Mouse (Mus musculus) forebrain, embryonic 16.5 days (tissue): ENCODE results near the gene Sorbs1. TPM values are rescaled to one million over a fixed set of nuclear protein-coding genes. Genes with fewer than 3 reads are reported as not detected.

ENCODE experiments used
- ATAC-seq: fragments of 200-750 bp; cut with Nextera tagmentation; 2 replicates; pipeline ENCODE4 v1.8.0; 2017; ENCODE audit warnings: mild to moderate bottlenecking, moderate library complexity
- H3K27ac ChIP-seq: fragments of 300-500 bp; sonication (generic); 2 replicates; pipeline ENCODE4 v1.5.1; 2014; ENCODE audit warnings: low read length, control low read depth
- H3K27me3 ChIP-seq: fragments of 300-500 bp; sonication (generic); replicated peaks from 2 replicates; pipeline ENCODE4 v1.6.1; 2014; ENCODE audit warnings: low read length; ENCODE audit not compliant: control insufficient read depth, insufficient read depth
- H3K36me3 ChIP-seq: fragments of 300-500 bp; sonication (generic); 2 replicates; pipeline ENCODE4 v1.6.1; 2014; ENCODE audit not compliant: control insufficient read depth, insufficient read depth
- H3K4me1 ChIP-seq: fragments of 300-500 bp; sonication (generic); replicated peaks from 2 replicates; pipeline ENCODE4 v1.6.1; 2014; ENCODE audit warnings: low read length; ENCODE audit not compliant: control insufficient read depth, insufficient read depth
- H3K4me2 ChIP-seq: fragments of 300-500 bp; sonication (generic); 2 replicates; pipeline ENCODE4 v1.6.1; 2014; ENCODE audit warnings: mild to moderate bottlenecking, low read length, control low read depth
- H3K4me3 ChIP-seq: fragments of 300-500 bp; sonication (generic); replicated peaks from 2 replicates; pipeline ENCODE4 v1.5.1; 2014; ENCODE audit warnings: mild to moderate bottlenecking, low read length, control low read depth
- H3K9ac ChIP-seq: fragments of 300-500 bp; sonication (generic); replicated peaks from 2 replicates; pipeline ENCODE4 v1.6.1; 2014; ENCODE audit warnings: low read depth, low read length, control low read depth
- H3K9me3 ChIP-seq: fragments of 300-500 bp; sonication (generic); 2 replicates; pipeline ENCODE4 v1.6.1; 2016; ENCODE audit warnings: low read length; ENCODE audit not compliant: control insufficient read depth
- WGBS: fragments of 180-500 bp; shearing (Covaris S2); extraction: QIAGEN DNeasy Blood & Tissue Kit; methylation state at CpG from one replicate; pipeline ENCODE4 v1.1.7; 2014; 5-methylcytosine and 5-hydroxymethylcytosine counted together
- polyA plus RNA-seq: library from polyadenylated mRNA; unstranded; fragments of >200 nt; fragmentation: Nextera tagmentation; extraction: Ambion mirVana; gene quantifications from 2 replicates; pipeline ENCODE4 v1.2.1, GENCODE M21; 2015

Gene Sorbs1
- polyA plus RNA-seq, 1 experiment from 2014 or later, result 128 TPM

DNA sequence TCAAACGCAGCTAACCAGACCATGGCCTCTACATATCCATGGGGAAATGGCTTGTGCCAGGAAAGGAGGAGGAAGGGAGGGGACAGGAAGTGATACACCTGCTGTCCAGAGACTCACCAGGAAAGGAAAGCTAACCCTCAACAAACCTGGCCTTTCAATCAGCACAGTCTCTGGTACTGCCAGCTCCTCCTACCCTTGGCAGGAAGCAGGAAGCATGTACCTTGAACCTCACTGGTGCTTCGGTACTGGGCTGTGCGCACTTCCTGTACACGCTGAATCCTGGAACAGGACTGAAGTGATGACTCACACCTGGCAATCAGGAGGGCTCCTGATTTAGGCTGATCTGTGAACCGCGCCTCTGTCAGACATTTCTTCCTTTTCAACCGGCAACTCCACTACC is 206.0 kb downstream of the Sorbs1 start:
- 91% methylated on average over 7 of the region's 7 CpGs for WGBS
- no peak overlapping the region for H3K4me2 ChIP-seq
- no peaks in the 10 kb centered on the region for H3K9me3 ChIP-seq
- no peaks in the 10 kb centered on the region for H3K27me3 ChIP-seq
- no peak overlapping the region for H3K4me3 ChIP-seq
- peaks cover 18% of the 10 kb centered on the region for H3K36me3 ChIP-seq
- no peak for ATAC-seq
- no peak overlapping the region for H3K27ac ChIP-seq
- H3K9ac ChIP-seq, result no peak overlapping the region
- no peaks in the 10 kb centered on the region for H3K4me1 ChIP-seq

DNA sequence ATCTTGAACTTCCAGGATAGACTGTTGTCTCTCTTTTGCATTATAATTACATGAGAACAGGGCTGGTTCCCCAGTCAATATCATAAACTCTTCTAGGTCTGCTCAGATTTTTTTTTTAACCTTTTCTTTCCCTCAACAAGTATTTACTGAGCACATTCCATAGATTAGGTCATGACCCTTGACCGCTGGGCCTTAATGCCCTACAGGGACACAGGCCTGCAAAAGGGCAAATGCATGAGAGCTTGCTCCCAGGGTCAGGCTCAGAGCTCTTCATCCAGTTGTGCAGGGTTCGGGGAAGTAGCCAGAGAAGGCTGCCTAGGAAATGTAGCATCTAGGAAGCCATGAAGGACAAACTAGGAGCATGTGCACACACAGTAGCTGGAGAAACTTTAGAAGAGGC is 206.9 kb downstream of the Sorbs1 start:
- H3K4me3 ChIP-seq, result no peak overlapping the region
- no peaks in the 10 kb centered on the region for H3K4me1 ChIP-seq
- peaks cover 17% of the 10 kb centered on the region for H3K36me3 ChIP-seq
- no peak overlapping the region for H3K4me2 ChIP-seq
- H3K9me3 ChIP-seq, result no peaks in the 10 kb centered on the region
- H3K9ac ChIP-seq, result no peak overlapping the region
- H3K27me3 ChIP-seq, result no peaks in the 10 kb centered on the region
- WGBS, result 67% methylated on average over 2 of the region's 2 CpGs
- no peak for ATAC-seq
- no peak overlapping the region for H3K27ac ChIP-seq

DNA sequence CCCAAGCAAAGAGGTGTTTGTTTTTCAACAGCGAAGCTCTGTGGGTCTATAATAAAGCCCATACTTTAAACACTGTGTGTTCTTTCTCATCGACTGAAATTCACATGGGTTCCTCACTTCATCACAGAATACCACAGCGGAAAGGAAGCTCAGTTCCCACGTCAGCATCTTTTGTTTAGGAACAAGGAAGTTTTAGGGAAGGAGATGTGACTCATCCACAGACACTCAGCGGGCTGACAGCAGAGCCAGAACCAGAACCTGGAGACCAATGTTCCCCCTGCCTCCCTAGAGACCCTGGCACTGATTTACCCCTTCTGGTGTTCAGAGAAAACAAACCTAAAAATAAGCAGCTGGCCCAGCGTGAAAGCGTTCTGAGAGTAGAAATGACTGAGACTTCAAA is 208.1 kb downstream of the Sorbs1 start:
- no peaks in the 10 kb centered on the region for H3K4me1 ChIP-seq
- no peak overlapping the region for H3K27ac ChIP-seq
- H3K9ac ChIP-seq, result no peak overlapping the region
- ATAC-seq, result no peak
- no peak overlapping the region for H3K4me3 ChIP-seq
- WGBS, result 78% methylated on average over 7 of the region's 7 CpGs
- H3K9me3 ChIP-seq, result no peaks in the 10 kb centered on the region
- no peak overlapping the region for H3K4me2 ChIP-seq
- H3K27me3 ChIP-seq, result no peaks in the 10 kb centered on the region
- H3K36me3 ChIP-seq, result peaks cover 11% of the 10 kb centered on the region

DNA sequence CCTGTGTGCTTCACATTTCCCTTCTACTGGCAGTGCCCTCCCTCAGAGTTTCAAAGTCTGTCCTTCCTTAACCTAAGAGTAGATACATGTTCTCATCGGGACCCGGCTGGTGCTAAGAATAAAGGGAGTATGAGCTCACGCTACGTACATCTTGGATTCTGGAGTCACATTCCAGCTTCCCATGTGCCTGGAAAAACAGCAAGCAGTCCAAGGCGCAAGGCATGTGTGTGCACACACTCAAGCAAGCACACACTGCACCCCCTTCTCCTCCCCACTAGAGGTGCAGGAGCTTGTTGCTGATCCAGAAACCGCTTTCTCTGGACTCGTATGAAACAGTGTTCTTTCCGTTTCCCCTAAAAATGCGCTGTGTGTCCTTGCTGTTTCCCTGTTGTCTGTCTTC is 210.7 kb downstream of the Sorbs1 start:
- Histone ChIP-seq H3K9me3 (no peaks in the 10 kb centered on the region), H3K9ac (no peak overlapping the region), H3K4me1 (no peaks in the 10 kb centered on the region), H3K36me3 (no peaks in the 10 kb centered on the region; the same call in 1 of the 2 replicates), H3K4me2 (no peak overlapping the region), H3K27ac (no peak overlapping the region), H3K27me3 (no peaks in the 10 kb centered on the region), H3K4me3 (no peak overlapping the region)
- no peak for ATAC-seq
- 85% methylated on average over 9 of the region's 9 CpGs for WGBS

DNA sequence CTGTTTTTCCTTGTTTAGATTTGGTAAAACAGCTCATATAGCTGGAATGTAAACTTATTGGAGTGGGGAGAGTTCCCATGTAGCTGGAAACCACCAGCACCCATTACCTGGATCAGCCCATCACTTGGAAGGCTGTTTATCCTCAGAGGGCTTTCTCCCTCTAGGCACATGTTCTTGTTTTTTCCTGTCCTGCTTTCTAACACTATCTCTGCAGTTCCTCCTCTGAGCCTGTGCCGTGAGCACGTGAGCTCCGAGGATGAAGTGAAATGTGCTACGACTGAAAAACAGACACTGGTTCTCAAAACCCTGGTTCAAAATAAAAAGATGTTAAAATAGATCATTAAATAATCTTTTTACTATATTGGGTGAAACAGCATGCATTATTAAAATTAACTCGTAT is 211.1 kb downstream of the Sorbs1 start:
- ATAC-seq, result no peak

DNA sequence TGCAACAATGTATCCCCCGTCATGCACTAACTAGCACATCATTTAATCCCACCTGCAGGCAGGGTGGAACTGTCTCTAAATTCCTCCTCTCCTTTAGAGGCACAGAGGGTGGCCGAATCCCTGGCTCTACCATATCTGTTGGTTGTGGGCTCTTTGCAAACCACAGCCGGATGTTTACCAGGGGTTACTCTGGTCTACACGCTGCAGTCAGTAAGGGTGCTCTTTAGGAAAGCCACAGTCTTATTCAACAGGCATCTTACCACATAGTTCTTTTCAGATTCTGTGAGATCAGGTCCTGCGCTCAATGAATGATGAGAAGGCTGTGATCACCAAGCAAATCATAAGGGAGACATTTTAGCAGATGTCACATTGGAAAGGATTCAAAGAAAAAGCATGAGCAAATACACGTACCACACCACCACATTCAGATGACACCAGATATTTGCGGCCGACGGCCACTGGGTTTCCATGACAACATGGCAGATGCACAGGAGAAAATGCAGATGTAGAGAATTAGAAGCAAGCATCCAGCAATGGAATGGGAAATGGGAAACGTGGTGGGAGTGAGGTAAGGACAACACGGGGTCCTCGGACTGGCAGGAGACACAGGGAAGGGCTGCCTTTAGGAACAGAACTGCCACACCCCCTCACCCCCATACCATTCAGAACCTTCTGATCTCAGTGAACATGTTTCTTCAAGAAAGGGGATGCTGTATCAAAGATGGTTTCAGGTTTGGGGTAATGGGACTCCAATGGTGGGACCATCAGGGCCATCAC is 213.4 kb downstream of the Sorbs1 start:
- 72% methylated on average over 12 of the region's 12 CpGs for WGBS
- H3K27ac ChIP-seq, result no peak overlapping the region
- H3K27me3 ChIP-seq, result no peaks in the 10 kb centered on the region
- H3K4me2 ChIP-seq, result no peak overlapping the region
- peak; percentile 43; the same call in 1 of the 2 replicates for ATAC-seq
- H3K4me1 ChIP-seq, result no peaks in the 10 kb centered on the region
- H3K9me3 ChIP-seq, result no peaks in the 10 kb centered on the region
- no peak overlapping the region for H3K4me3 ChIP-seq
- H3K36me3 ChIP-seq, result no peaks in the 10 kb centered on the region; the same call in 1 of the 2 replicates
- H3K9ac ChIP-seq, result no peak overlapping the region

More for the DNA sequence above, 211.1 kb downstream of the Sorbs1 start:
- Histone ChIP-seq H3K4me1 (no peaks in the 10 kb centered on the region), H3K9me3 (no peaks in the 10 kb centered on the region), H3K36me3 (no peaks in the 10 kb centered on the region; the same call in 1 of the 2 replicates), H3K4me2 (no peak overlapping the region), H3K27me3 (no peaks in the 10 kb centered on the region), H3K27ac (no peak overlapping the region), H3K9ac (no peak overlapping the region), H3K4me3 (no peak overlapping the region)
- 92% methylated on average over 5 of the region's 5 CpGs for WGBS

DNA sequence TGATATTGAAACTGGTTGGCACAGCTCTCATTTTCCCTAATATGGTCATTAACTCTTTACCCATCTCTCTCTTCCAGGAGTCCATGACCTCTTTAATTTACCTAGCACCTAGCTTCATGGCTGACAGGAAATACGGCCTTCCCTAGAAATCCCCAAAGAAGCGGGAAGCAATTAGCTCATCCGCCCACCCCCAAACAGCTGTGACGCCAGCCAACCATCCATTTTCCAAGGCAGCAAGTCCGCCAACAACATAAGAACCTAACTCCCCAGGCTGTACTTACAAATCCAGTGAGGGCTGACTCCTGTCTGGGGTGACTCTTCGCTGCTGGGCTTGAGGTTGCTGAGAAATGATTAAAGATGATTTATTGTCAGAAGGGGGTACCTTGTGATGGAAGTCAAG is 214.4 kb downstream of the Sorbs1 start:
- Histone ChIP-seq H3K9me3 (no peaks in the 10 kb centered on the region), H3K9ac (no peak overlapping the region), H3K4me2 (no peak overlapping the region), H3K4me3 (no peak overlapping the region), H3K4me1 (no peaks in the 10 kb centered on the region), H3K27ac (no peak overlapping the region), H3K27me3 (no peaks in the 10 kb centered on the region), H3K36me3 (no peaks in the 10 kb centered on the region; the same call in 1 of the 2 replicates)
- 80% methylated on average over 6 of the region's 6 CpGs for WGBS
- ATAC-seq, result no peak

DNA sequence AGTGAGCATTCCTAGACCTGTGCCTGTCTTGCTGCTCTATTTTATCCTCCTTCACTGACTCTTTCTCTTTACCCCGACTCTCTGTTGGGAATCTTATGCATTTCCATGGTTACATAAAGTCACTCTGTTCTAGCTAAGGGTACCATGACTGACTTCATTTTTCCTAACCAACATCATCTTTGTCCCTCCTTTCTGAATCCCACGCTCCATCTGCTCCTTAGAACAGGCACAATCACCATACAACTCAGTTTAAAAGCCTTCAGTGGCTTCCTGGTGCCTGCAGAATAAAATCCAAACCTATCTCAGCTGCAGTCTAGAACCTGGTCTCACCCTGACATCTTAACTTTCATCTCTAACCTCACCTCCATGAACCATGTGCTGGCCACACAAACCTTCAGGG is 215.0 kb downstream of the Sorbs1 start:
- H3K4me1 ChIP-seq, result no peaks in the 10 kb centered on the region
- no peak overlapping the region for H3K4me3 ChIP-seq
- H3K4me2 ChIP-seq, result no peak overlapping the region
- H3K27me3 ChIP-seq, result no peaks in the 10 kb centered on the region
- H3K36me3 ChIP-seq, result no peaks in the 10 kb centered on the region; the same call in 1 of the 2 replicates
- 86% methylated on average over 2 of the region's 2 CpGs for whole genome bisulfite sequencing
- no peak overlapping the region for H3K9ac ChIP-seq
- no peak overlapping the region for H3K27ac ChIP-seq
- H3K9me3 ChIP-seq, result no peaks in the 10 kb centered on the region
- ATAC-seq, result no peak

DNA sequence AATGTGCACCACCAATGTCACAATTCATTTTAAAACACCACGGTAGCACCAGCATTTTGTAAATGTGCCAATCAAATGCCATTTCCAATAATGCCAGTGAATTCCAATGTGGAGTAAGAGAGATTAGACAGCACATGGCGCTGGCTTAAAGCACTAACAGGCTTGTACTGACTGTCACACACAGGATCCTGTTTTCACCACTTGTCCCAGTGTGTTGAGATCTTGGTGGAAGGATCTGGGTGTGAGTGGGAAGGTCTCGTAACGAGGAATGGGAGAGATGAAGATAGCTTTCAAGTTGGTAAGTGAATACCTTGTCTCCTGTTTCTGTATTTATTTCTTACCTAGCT is 215.8 kb downstream of the Sorbs1 start:
- H3K27me3 ChIP-seq, result no peaks in the 10 kb centered on the region
- no peak for ATAC-seq
- H3K4me2 ChIP-seq, result no peak overlapping the region
- no peaks in the 10 kb centered on the region for H3K9me3 ChIP-seq
- no peaks in the 10 kb centered on the region; the same call in 1 of the 2 replicates for H3K36me3 ChIP-seq
- WGBS, result 62% methylated on average over 4 of the region's 4 CpGs
- H3K4me3 ChIP-seq, result no peak overlapping the region
- H3K27ac ChIP-seq, result no peak overlapping the region
- no peak overlapping the region for H3K9ac ChIP-seq
- no peaks in the 10 kb centered on the region for H3K4me1 ChIP-seq
